Mouse (Mus musculus) fat pad, adult 2 months (tissue): ENCODE measurements at regions not wholly inside any gene's neighbourhood (a gene's known extent, or its start where the extent isn't known, plus 50 kb on each side); places are given as distances from the start of the nearest gene placed in this dataset.
"Not testable (repeated sequence)": the region's sequence is repeated elsewhere in the genome, so short reads cannot be mapped to it uniquely, and the experiment has no call there.

ENCODE experiments used
- DNase-seq: peaks from one replicate; pipeline ENCODE4 v3.0.0-alpha.2; 2011; ENCODE audit warnings: low read depth, low spot score; ENCODE audit errors: extremely low read depth

DNA sequence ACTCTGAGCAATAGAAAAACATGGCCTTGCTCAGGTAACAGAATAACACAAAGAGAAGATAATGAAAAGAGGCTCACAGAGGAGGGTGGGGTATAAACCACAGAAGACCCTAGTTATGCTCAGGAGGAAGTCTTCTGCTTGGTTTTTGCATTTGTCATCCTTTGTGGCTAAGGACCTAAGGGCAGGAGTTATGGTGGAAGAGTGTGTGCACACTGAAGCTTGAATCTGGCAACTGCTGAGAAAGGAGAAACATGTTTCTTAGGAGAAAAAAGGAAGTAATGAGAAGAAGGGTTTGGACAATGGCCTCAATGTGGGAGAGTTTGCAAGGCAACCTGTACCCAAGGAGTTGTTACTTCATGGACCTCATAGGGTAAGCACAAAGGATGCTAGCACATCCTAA lies 106.8 kb upstream of the Nyap2 start:
- no peak for DNase-seq

DNA sequence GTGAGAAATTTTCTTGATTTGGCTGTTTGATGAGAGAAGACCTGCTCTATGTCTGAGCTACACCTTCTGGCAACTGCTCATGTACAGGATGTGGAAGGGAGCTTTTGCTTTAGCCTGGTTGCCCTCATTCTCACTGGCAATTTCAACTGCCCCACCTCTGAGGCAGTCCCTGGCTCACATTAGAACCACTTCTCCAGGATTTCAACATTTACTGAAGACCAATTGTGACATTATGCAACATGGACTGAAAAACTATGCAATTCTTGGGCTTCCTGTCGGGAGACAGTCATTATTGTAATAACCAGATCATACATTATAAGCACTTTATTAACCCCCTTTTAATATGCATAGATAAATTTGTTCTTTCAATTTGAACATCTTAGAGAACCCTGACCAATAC lies 107.6 kb upstream of the Nyap2 start:
- DNase-seq, result no peak

DNA sequence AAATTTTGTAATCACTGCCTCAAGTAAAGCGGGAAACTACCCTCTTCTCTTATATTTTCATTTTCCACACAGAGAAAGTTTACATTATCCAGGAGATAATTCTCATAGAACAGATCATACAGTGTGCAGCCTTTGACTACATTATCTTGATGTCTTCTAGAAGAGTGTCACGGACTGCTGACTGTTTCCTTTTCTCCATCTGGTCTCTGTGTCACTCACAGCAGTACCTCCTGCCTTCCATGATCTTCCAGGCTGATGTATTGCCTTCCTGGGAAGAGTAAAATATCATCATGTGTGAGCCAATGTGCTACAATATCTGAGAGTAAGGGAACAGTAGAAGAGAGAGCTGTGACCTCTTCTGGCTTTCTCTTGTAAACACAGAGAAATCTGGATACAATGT lies 111.0 kb upstream of the Nyap2 start:
- no peak for DNase-seq

DNA sequence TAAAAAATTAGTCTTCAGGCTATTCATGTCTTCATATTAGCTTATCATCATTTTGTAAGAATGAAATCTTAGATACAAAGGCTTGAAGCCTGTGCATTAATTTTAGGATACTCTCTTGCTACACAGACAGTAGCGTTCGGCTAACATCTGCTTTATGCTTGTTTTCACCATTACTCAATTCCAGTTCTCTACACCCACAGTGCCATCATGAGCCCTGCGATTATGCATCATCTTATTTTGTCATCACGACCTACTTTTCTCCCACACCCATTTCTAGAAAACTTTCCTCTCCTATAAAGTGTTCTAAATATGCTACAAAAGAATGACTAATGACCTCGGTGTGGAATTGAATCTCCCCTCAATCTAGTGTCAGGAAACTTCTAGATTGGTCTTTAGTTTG lies 112.4 kb upstream of the Nyap2 start:
- no peak for DNase-seq

DNA sequence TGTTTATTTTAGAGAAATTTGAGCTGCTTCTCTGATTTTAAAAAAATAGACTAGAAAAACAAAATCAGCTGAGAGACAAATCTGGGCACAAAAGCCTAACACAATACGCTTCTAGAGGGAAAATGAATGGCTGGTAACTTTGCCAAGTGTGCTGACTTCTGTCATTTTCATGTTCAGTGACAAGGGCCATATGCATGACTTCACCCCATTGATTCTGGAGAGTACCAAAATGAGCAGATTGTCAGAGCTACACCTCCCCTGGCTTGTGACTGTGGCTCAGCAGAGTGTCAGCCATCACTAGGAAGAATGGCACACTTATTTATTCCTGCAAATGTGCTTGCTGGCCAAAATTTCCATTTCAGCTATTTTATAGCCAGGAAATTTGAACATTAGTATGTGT lies 112.9 kb upstream of the Nyap2 start:
- no peak for DNase-seq

DNA sequence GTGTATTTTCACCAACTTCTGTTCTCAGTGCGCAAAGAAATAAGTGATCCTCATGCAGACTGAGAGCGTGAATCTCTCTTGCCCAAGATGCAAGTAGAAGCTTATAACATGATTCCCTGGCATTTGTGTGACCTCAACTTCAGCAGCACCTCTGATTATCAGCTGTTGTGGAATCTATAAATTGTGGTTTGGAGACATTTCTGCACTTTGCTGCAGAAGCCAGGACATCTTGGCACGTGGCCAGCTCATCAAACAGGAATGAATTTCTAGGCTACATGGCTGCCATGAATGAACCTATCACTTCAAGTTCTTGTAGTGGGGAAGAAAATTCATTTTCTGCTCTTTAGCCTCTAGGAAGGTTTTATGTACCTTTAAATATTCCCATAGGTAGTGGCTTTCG lies 126.3 kb upstream of the Nyap2 start:
- no peak for DNase-seq

DNA sequence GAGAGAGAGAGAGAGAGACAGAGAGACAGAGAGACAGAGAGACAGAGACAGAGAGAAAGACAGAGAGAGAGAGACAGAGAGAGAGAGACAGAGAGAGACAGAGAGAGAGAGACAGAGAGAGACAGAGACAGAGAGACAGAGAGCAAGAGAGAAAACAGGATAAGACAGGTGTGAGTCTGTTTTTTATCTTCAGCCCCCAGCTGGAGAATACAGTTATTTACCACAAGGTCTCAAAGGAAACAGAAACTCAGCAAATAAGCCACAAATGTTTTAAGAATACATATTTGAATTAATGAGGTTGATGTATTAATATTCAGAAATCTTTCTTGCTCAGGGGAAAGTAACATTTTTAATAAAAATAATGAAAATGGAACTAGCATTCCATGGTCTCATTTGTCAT lies 130.7 kb upstream of the Nyap2 start:
- DNase-seq, result not testable (repeated sequence)

DNA sequence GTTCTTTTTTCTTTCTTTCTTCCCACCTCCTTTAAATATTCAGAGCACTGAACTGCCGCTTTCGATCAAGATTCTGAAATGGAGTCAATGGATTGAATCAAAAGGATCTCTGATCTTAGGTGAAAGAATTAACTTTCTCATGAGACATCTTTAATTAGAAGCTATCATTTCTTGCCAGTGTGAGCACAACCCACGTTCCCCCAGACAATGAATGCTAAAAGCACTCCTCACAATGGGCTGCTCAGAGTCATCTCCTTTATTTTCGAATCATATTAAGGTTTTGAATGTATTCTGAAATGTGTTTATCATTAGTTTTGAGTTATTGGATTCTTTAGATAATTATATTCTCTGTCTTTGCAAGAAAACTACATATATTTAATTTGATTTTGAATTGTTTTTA lies 137.4 kb upstream of the Nyap2 start:
- no peak for DNase-seq

DNA sequence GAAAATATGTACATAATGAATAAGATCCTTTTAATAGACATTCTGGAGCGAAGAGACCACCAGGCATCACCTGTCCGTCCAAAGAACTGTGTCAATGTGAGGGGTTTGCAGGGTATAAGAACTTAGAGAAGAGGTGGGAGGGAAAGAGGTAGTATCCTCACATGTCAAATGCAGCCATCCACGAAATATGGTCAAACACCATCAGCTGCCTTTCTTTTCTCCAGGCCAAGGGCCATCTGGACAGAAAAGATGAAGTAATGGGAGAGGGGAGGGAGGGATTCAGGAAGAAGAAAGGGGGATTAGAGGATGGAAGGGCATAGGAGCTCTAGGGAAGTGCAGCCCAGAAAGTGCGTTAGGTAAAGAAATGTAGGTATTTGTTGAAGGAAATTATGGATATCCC lies 141.0 kb upstream of the Dock10 start:
- DNase-seq, result no peak

DNA sequence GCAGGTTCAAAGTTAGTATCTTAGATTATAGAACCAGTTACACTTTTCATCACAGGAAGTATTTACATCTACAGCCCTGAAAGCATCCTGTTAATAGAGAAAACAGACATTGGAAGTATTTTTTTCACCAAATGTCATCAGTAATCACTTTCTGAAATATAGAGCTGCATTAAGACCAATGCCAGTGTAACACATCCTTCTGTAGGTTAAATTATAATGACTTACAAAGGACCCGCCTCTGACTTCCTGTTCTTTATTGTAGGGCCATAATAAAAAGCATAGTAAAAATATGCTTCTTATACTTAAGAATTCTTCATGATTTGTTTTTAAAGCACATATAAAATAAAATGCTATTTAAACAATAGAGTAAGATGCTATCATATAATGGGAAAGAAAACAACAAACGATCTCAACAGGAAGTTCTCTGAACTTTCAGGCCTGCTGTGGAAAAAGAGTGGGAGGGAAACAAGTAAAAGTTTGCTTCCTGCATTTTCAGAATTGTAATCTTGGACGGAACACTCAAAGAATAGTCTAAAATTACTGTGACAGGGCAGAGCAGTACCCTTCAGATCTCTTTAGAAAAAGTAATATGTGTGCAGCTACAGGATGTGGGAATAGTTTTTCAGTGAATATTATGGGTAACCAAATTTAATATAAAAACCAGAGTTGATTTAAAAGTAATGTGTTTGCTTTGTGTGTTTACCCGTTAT lies 116.0 kb upstream of the Dock10 start:
- no peak for DNase-seq

DNA sequence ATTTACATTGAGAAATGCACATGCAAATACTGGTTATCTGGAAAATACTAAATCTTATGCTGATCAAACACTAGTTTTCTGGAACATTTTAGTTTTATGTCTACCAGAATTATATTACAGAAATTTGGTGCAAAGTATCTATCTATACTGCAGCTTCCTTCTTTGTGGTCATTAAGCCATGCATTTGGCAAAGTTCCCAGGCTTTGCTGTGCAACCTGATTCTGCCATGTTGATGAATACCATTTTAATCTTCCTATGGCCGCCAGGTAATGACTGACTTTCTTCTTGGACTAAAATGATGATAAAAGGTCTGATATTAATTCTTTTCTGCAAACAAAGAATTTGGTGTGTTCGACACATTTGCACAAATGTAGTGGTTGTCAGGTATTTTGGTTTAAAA lies 115.3 kb upstream of the Dock10 start:
- DNase-seq, result no peak

DNA sequence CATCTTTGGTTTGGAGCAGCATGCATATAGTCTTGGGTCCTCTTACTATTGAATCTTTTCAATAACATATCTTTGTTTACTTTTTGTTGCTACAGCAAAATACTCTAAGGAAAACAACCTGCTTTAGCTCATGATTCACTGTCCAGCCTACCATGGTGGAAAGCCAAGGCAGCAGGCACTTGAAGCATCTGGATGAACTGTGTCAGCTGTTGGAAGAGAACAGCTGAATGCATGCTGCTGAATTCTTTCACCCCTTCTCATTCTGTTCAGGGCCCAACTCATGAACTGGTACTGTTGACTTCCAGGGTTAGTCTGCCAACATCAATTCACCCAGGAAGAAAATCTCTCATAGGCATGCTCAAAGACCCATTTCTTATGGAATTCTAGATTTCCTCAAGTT lies 110.5 kb upstream of the Dock10 start:
- no peak for DNase-seq

DNA sequence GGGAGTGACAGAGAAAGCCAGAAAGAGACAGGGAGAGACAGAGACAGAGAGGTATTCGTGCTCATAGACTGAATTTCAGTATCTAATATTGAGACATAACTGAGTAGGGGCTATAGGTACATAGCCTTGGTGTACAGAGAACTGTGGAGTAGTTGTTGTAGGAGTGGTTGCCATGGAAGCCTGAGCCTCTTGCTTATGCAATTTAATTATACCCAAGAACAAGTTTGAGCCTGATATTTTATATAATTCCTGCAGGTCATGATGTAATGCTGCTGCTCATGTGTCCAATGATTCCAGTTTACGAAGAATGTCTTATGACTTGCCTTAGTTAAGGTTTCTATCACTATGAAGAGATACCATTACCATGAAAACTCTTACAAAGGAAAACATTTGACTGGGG lies 98.7 kb upstream of the Dock10 start:
- no peak for DNase-seq

DNA sequence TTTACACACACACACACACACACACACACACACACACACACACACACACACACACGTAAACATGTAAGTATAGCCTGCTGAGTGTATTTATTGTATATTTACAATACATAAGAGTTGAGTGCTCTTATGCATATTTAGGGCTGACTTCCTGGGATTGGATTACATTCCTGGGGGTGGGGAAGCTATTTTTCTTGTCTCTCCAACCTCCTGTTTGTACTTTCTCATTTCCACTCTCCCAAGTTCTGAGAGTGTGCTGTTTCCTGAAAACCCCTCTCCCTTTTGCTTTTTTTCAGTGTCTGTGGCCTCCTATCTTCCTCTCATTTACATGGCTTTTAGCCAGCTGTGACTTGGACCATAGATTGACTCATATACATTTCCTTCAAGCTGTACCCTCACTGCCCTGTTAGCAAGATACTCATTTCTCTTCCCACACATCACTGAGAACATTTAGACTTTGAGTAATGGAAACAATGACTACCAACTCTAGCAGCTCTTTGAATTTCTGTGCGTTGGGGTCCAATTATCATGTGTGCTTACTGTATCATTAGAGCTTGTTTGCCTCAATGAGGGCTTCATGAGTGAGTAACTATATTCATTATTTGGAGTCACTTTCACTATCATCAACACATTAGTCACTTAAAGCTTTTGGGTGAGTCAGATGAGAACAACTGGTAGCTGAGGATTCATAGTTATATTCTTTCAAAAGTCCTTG lies 96.8 kb upstream of the Dock10 start:
- DNase-seq, result no peak

DNA sequence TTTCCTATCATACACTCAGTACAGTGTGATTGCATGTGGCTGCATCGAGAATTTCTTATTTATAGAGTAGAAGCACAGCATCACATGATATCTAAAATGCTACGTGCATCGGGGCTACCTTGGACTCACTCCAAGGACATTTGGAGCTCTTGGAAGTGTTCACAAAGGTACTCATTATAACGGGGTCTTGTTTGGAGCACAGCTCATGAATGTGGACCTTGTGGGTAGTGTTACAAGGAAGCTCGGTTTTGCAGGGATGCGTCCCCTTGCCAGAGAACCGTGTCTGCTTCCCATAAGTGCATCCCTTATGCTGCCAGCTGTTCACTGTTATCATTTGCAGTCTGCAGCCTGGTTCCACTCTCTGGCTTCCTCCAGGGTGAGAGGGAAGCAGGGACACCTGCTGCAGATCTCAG lies 96.0 kb upstream of the Dock10 start:
- DNase-seq, result no peak

DNA sequence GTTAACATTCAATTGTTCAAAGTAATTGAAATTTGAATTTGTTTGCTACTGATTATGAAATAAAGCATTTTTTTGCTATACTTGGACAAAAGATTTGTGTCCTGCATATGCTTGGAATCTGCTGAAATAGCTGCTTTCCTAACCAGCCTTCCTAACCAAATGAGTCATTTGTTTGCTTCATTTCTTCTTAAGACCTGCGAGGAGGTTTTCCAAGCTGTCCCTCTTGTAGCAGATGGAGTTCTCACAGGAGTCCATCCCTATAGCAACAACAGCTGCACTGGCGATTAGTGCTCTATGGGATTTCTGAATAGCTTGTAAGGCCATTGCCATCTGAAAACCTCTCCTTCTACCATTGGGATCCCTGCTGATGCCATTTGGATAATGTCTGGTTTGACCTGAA lies 94.4 kb upstream of the Dock10 start:
- no peak for DNase-seq

DNA sequence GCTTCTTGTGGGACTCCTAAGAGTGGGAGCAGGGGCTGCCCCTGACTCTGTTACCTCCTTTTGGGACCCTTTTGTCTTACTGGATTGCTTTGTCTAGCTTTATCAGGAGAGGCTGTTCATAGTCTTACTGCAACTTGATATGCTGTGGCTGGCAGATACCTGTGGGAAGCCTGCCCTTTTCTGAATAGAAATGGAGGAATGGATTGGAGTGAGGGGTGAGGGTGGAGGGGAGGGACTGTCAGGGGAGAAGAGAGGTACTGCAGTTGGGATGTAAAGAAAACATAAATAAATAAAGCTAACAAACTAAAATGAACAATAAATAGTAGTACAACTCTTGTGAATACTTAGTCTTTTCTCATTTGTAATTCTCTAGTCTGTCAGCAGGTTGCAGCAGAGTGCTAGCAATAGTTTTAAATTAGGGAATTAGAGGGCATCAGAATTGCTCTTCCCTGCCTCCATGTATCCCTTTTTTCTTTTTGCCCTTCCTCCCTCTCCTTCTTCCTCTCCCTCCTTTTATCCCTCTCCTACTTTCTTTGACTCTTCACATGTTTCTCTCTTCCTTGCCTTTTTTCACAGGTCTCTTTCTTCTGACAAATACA lies 72.0 kb upstream of the Dock10 start:
- no peak for DNase-seq

DNA sequence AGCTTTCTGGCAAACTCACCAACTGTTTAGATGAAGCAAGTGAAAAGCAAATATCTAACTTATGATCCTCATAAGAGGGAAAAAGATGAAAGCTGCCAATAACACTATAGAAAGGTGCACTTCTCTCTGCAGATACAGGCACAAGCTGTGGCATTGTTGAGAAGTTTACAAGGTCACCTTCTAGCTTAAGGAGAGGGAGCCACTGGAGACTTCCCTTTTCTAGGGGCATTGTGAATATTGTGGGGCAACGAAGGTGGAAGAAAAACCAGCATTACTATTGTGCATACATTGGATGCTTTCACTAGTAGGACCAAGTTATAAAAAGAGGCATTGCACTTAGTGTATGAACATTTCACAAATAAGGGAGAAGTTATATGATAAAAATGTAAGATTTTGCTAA lies 68.1 kb upstream of the Dock10 start:
- DNase-seq, result no peak

DNA sequence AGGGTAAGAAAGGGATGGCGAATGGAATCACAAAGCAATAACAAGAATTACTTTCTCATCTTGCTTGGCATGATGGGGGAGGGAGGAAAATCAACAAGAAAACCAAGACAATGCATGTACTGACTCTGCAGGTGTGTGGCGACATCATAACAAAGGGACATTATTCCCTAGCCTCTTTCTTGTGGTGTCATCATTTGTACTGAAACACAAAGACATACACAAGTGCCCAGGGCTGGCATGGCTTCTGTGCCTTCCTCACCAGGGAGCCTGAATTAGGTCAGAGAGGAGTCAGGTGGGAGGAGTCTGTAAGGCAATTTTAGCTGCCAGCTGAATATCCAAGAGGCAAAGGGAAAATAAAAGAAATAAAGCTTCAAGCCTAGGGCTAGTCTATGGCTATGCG lies 65.6 kb upstream of the Dock10 start:
- peak; percentile 4 for DNase-seq

DNA sequence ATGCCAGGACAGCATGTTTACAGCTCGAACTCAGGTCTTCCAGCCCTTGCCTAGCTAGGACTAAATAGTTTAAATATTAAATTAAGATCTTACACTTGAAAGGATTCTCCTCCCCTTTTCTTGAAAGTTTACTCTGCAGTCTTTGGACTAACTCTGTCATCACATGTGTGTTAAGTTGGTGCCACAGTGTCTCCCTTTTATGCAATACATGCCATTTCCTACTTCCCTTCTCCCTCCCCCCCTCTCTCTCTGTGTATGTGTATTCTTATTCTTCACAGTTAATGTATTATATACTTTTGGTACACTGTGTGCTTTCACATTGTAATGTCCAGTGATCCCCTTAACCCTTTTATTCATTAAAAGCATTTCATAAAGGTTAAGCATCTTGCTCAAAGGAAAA lies 63.9 kb upstream of the Dock10 start:
- DNase-seq, result no peak

DNA sequence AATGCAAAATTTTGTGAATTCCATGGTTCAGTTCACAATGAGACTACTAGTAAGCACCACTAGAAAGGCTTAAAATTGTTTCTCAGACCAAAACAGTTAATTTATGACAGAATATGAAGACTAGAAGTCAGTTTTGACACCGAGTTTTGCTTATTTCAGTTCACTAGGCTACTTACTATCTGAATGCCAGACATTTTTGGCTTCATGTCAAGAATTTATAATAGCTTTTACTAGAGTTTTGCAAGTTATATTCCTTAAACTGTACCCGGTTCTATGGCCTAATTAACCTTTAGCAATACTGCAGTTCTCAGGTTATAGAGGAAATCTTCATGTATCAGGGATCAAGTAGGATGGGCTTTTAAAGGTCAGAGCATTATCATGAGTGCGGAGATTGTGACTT lies 54.6 kb upstream of the Dock10 start:
- no peak for DNase-seq
